Mouse (Mus musculus) gastrocnemius, adult 18-20 months (tissue): ENCODE results near the gene Elmo3. TPM values are rescaled to one million over a fixed set of nuclear protein-coding genes. Genes with fewer than 3 reads are reported as not detected.

ENCODE experiments used
- DNase-seq: peaks from one replicate; pipeline ENCODE4 v3.0.0; 2021; ENCODE audit warnings: low spot score
- microRNA-seq: library from miRNA; unstranded; fragments of <30 nt; microRNA quantifications from one replicate; pipeline ENCODE4 v1.2.0, GENCODE M21; 2021
- total RNA-seq, 2 experiments: library from RNA; stranded (reverse); gene quantifications; 2 replicates each; pipeline ENCODE4 v1.2.3; 2021

Elmo3 gene
- total RNA-seq, 2 experiments from 2014 or later, result 1.3 to 2.2 TPM

GRCm38 (mm10) chr8:105353583-105354135 is 48.3 kb downstream of the Elmo3 start:
- no peak for DNase-seq

- no peak for DNase-seq
Measured at GRCm38 (mm10) chr8:105354549-105354948, 49.1 kb downstream of the Elmo3 start.

- peak; percentile 53 for DNase-seq
Measured at GRCm38 (mm10) chr8:105355179-105356024, 50.0 kb downstream of the Elmo3 start.

GRCm38 (mm10) chr8:105356681-105357080 is 51.3 kb downstream of the Elmo3 start:
- no peak for DNase-seq

GRCm38 (mm10) chr8:105359208-105359607 is 53.8 kb downstream of the Elmo3 start:
- DNase-seq, result no peak

GRCm38 (mm10) chr8:105359646-105360045 is 54.2 kb downstream of the Elmo3 start:
- no peak for DNase-seq

Small RNA genes within 50 kb of the gene (microRNA-seq; reads per million reads assigned to microRNA genes)
- gene Gm27320, result not detected
- 3,737 reads per million, percentile 90 among the genes with 10 or more reads in this experiment for gene Mir328

Other genes starting within 250 kb of the Elmo3 start
- gene Ces3b, start 221.8 kb upstream of the Elmo3 start, total RNA-seq, result under 1 TPM in 1 of 2 experiments, not detected in 1; 0.12 TPM
- gene Ces4a, start 173.8 kb upstream of the Elmo3 start, total RNA-seq, result not detected
- gene Cbfb, start 134.9 kb upstream of the Elmo3 start, total RNA-seq, result 10 to 100 TPM; 80.3 to 88.8 TPM
- gene D230025D16Rik, start 80.5 kb upstream of the Elmo3 start, total RNA-seq, result 10 to 100 TPM; 39.5 to 47.6 TPM
- 1 to 10 TPM; 1.3 to 1.9 TPM for gene B3gnt9, start 50.4 kb upstream of the Elmo3 start, total RNA-seq
- 1 to 10 TPM; 2.8 to 3.3 TPM for gene Tradd, start 41.0 kb upstream of the Elmo3 start, total RNA-seq
- under 1 TPM; 0.55 to 0.71 TPM for gene Fbxl8, start 41.0 kb upstream of the Elmo3 start, total RNA-seq
- 10 to 100 TPM in 1 of 2 experiments, 1 to 10 TPM in 1; 9.8 to 11.1 TPM for gene Hsf4, start 35.8 kb upstream of the Elmo3 start, total RNA-seq
- gene Nol3, start 29.5 kb upstream of the Elmo3 start, total RNA-seq, result 10 to 100 TPM; 32.7 to 38.9 TPM
- under 1 TPM; 0.53 to 0.74 TPM for gene 4931428F04Rik, start 15.7 kb upstream of the Elmo3 start, total RNA-seq
- 1 to 10 TPM in 1 of 2 experiments, under 1 TPM in 1; 0.85 to 1.3 TPM for gene Exoc3l, start 9.5 kb upstream of the Elmo3 start, total RNA-seq
- gene E2f4, start 7.9 kb upstream of the Elmo3 start, total RNA-seq, result 10 to 100 TPM; 31.2 to 31.7 TPM
- gene Lrrc29, start 20.7 kb downstream of the Elmo3 start, total RNA-seq, result 1 to 10 TPM in 1 of 2 experiments, under 1 TPM in 1; 0.89 to 1.4 TPM
- gene Tmem208, start 20.8 kb downstream of the Elmo3 start, total RNA-seq, result 10 to 100 TPM; 21.1 to 22.6 TPM
- gene Fhod1, start 42.4 kb downstream of the Elmo3 start, total RNA-seq, result 10 to 100 TPM; 19.7 to 26.1 TPM
- under 1 TPM; 0.25 to 0.50 TPM for gene Slc9a5, start 43.2 kb downstream of the Elmo3 start, total RNA-seq
- gene Plekhg4, start 67.7 kb downstream of the Elmo3 start, total RNA-seq, result under 1 TPM in 1 of 2 experiments, not detected in 1; 0.09 TPM
- under 1 TPM in 1 of 2 experiments, not detected in 1; 0.21 TPM for gene Kctd19, start 107.9 kb downstream of the Elmo3 start, total RNA-seq
- gene Lrrc36, start 108.0 kb downstream of the Elmo3 start, total RNA-seq, result under 1 TPM; 0.41 to 0.64 TPM
- 10 to 100 TPM; 47.9 to 56.7 TPM for gene Tppp3, start 165.9 kb downstream of the Elmo3 start, total RNA-seq
- gene Zdhhc1, start 191.3 kb downstream of the Elmo3 start, total RNA-seq, result 10 to 100 TPM; 10.3 to 11.6 TPM
- gene Hsd11b2, start 213.2 kb downstream of the Elmo3 start, total RNA-seq, result under 1 TPM in 1 of 2 experiments, not detected in 1; 0.11 TPM